Mouse (Mus musculus) adrenal gland, postnatal 0 days (tissue): ENCODE results near the gene Klrc2. TPM values are rescaled to one million over a fixed set of nuclear protein-coding genes. Genes with fewer than 3 reads are reported as not detected.

Source experiments
- microRNA-seq: library from miRNA; unstranded; fragments of <30 nt; microRNA quantifications from one replicate; pipeline ENCODE4, GENCODE M21; 2016; ENCODE audit warnings: borderline replicate concordance; ENCODE audit not compliant: insufficient number of aligned reads
- polyA plus RNA-seq: library from polyadenylated mRNA; unstranded; fragments of >200 nt; fragmentation: Nextera tagmentation; extraction: Ambion mirVana; gene quantifications from 2 replicates; pipeline ENCODE4 v1.2.1, GENCODE M21; 2015

The Klrc2 gene
- polyA plus RNA-seq: 0.06 and 0.17 TPM in 2 replicates

GRCm38 (mm10) chr6:129660589-129660988 lies at the start of gene Klrc2:
Gene Klrc2, minus strand, starts transcription at chr6:129660689.

DNA sequence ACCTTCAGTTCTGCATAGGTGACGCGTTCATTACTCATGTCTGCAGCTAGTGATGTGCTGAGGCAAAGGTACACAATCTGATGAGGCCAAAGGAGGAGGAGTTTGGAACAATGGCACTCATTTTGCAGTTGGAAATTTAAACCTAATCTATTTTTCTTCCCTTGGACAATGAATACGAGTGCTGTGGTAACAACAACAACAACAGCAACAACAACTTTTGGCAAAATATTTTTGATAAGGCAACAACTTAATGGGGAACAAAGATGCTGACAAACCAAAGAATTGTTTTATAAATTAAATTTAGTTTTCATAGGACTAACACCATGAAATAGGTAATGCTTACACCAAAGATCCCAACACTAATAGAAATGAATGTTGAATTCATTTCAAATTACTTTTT lies 18.4 kb upstream of the Klrc2 start, which contains the start of gene Klrc1:
TSS of gene Klrc1 (minus strand) at position 101 of the 400 bp plus-strand sequence.

DNA sequence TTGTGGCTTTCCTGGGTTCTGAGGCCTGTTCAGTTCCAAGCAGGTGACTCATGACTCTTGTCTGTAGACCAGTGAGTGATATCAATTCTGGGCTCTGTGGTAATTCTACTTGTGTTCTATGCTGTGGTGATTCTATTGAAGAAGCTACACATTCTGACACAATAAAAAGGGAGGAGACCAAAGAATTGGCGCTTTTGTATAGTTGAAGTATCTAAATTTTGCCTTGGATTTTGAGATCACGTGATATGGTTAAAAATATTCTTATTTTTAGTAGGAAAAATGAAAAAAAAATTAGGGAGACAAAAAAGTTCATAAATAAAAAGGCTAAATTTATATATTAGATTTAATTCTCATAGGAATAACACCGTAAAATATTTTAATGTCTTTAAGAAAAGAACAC lies 17.3 kb downstream of the Klrc2 start, which contains the start of gene Klrc3:
TSS of gene Klrc3 (minus strand) at position 101 of the 400 bp plus-strand sequence.

DNA sequence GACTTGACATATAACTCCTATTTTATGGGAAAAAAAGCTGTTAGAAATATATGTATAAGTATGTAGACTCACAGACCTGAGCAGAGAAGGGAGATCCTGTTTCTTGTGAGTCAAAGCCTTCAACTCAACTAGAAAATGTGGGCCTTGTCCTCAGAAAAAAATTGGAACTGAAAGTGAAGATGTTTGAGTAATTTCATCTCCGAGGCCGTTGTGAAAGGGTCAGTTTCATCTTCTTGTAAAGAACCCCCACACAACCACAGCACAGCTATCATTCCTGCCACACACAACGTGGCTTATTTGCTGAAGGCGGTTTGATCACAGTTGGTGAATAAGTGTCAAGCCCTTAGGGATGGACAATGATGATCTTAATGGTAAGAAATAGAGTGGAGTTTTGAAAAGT lies 36.8 kb downstream of the Klrc2 start, which contains the start of gene Klrk1:
TSS of gene Klrk1 (minus strand) at position 130 of the 400 bp plus-strand sequence.

Small RNA genes within 50 kb of the gene (microRNA-seq; reads per million reads assigned to microRNA genes)
- not detected for gene Mir680-1

Other genes starting within 250 kb of the Klrc2 start
- gene Clec1a, start 208.7 kb downstream of the Klrc2 start, polyA plus RNA-seq: 7.5 and 9.7 TPM in 2 replicates
- gene Olr1, start 153.5 kb downstream of the Klrc2 start, polyA plus RNA-seq: 0.17 TPM in 1 of 2 replicates, not detected in the other
- gene Tmem52b, start 148.1 kb downstream of the Klrc2 start, polyA plus RNA-seq: 0.74 and 1.8 TPM in 2 replicates
- gene Gabarapl1, start 127.5 kb downstream of the Klrc2 start, polyA plus RNA-seq: 103 and 115 TPM in 2 replicates
- not detected in 2 replicates for gene Klre1, start 82.8 kb downstream of the Klrc2 start, polyA plus RNA-seq
- 1.2 and 3.5 TPM in 2 replicates for gene Klrd1, start 68.9 kb downstream of the Klrc2 start, polyA plus RNA-seq
- gene Klrk1, start 36.8 kb downstream of the Klrc2 start, polyA plus RNA-seq: 0.22 and 0.57 TPM in 2 replicates
- not detected in 2 replicates for gene Klrc3, start 17.4 kb downstream of the Klrc2 start, polyA plus RNA-seq
- gene Klrc1, start 18.3 kb upstream of the Klrc2 start, polyA plus RNA-seq: 0.44 and 0.85 TPM in 2 replicates
- gene Klri1, start 56.4 kb upstream of the Klrc2 start, polyA plus RNA-seq: not detected in 2 replicates
- gene Klri2, start 79.8 kb upstream of the Klrc2 start, polyA plus RNA-seq: 0.13 TPM in 1 of 2 replicates, not detected in the other
- gene Gm156, start 123.6 kb upstream of the Klrc2 start, polyA plus RNA-seq: not detected in 2 replicates
- gene Gm17631, start 202.0 kb upstream of the Klrc2 start, polyA plus RNA-seq: not detected in 2 replicates
- gene Klra17, start 216.0 kb upstream of the Klrc2 start, polyA plus RNA-seq: 0.15 TPM in 1 of 2 replicates, not detected in the other